Mouse (Mus musculus) frontal cortex, adult (tissue): ENCODE data around the gene Ap2s1.
"Not testable (repeated sequence)": the region's sequence is repeated elsewhere in the genome, so short reads cannot be mapped to it uniquely, and the experiment has no call there.

Source experiments
- ATAC-seq: cut with Nextera tagmentation; 2 replicates; pipeline ENCODE4 v1.9.2; 2017; ENCODE audit warnings: mild to moderate bottlenecking, moderate library complexity, mixed read lengths; ENCODE audit not compliant: low TSS enrichment

The Ap2s1 gene

GRCm38 (mm10) chr7:16738073-16738696 lies at the start of gene Ap2s1:
Ap2s1 (plus strand) TSS chr7:16738410.
- peak; percentile 98 for ATAC-seq

DNA sequence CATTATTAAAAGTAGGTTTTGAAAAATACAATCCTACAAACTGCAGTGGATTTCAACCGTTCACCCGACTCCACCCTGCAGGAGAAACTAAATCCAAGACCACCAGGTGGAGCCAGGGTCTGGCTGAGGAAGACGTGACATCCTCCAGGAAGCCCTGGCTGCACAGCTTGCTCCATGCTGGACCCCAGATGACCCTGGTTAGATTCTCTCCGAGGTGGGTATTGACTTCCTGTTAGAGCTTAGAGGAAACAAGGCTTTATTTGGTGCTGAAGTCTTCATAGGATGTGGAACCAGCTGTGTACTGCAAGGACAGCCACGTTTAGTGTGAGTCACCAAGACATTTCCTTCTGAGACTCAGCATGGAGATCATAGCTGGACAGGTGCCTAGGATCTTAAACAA lies 49.0 kb upstream of the Ap2s1 start:
- no peak for ATAC-seq

GRCm38 (mm10) chr7:16695025-16695424 lies 43.2 kb upstream of the Ap2s1 start:
- ATAC-seq, result no peak

GRCm38 (mm10) chr7:16699042-16699441 lies 39.2 kb upstream of the Ap2s1 start:
- no peak; the same call in 1 of the 2 replicates for ATAC-seq

DNA sequence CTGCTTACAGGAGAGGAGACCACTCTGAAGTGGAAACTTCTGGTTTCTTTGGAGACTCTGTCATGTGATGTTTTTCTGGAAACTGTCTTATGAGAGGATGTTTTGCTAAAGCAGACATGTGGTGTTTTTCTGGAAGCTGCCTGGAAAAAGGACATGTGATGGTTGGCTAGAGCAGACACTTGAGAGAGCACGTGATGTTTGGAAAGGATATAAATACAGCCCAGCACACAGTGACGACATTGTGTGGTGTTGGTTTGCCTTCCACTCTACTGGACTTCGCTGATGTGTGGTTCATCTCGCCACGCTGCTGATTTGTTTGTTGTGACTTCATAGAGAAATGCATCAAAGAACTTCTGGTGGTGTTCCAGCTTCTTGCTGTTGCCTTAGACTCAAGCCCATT lies 37.6 kb upstream of the Ap2s1 start:
- no peak for ATAC-seq

DNA sequence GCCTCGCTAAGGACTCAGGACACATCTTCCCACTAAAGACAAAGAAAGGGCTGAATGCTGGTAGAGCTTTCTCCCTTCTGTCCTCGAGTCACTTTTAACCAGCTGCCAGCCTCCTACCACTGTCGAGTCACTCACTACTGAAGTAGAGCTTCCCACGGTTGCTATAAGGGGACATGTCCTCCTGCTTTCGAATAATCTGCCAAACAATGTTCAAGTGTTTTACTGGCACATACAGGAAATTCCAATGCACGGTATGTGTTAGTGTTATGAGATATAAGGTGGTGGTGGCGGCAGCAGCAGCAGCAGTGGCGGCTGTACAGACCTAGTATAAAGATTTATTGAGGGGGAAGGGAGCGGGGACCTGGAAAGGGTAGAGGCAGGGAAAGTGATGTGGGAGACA lies 31.8 kb upstream of the Ap2s1 start:
- peak; percentile 99 for ATAC-seq

DNA sequence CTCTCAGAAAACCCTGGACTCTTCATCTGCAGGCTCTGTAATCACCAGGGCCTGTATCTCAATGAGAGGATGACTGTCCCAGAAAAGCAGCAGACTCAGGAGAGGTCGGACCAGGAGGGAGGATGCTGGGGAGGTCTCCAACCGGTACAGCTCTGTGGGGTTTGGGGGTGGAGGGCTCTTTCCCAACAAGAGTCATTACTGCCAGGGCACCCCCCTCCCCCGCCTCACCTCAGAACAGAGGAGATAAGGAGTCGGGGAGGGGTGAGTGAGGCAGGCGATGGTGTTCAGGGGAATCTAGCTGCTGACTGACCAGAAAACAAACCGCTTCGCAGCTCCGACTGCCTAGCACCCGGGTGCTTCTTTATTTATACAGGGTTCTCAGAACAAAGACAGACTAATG lies 30.0 kb upstream of the Ap2s1 start:
- no peak for ATAC-seq

DNA sequence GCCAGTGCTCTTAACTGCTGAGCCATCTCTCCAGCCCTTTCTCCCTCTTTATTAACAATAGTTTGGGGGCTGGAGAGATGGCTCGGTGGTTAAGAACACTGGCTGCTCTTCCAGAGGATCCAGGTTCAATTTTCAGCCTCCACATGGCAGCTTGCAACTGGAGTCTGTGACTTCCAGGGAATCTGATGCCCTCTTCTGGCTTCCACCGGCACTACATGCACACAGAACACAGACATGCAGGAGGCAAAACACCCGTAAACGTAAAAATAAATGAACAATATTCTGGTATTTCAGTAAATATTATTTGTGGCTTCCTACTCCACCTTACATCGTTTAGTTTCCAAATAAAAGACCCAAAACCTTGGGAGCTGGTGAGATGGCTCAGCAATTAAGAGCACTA lies 27.6 kb upstream of the Ap2s1 start:
- ATAC-seq, result no peak

DNA sequence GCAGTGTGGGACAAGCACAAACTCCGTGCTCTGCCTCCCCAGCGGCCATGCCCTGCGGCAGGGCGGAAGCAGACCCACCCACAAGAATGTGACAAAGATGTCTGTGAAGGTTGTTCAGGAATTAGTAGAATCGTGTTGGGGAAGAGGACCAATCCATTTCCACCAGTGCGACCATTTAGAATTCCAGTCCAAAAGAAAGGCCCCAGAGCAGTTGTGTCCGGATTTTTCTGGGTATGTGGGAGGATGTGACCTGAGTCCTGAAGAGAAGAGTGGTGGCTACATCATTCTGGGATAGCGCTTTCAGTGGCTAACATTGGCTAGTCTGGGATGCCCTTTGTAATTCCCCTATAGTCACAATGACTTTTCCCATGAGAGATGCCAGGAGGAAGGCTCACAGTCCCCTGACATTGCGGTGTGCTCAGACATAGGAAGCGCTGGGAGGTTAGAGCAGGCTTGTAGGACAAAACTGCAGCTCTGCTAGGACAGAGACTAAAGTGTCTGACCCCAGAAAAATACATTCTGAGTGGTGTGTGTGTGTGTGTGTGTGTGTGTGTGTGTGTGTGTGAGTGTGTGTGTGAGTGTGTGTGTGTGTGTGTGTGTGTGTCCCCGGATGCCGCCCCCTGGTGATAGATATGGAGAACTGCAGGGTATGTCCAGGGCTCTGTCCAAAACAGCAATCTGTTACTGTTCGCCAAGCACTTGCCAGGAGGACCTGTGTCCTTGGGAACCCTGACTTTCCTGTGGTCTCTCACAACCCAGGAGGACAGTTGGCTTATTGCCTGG lies 25.4 kb upstream of the Ap2s1 start:
- ATAC-seq, result no peak

DNA sequence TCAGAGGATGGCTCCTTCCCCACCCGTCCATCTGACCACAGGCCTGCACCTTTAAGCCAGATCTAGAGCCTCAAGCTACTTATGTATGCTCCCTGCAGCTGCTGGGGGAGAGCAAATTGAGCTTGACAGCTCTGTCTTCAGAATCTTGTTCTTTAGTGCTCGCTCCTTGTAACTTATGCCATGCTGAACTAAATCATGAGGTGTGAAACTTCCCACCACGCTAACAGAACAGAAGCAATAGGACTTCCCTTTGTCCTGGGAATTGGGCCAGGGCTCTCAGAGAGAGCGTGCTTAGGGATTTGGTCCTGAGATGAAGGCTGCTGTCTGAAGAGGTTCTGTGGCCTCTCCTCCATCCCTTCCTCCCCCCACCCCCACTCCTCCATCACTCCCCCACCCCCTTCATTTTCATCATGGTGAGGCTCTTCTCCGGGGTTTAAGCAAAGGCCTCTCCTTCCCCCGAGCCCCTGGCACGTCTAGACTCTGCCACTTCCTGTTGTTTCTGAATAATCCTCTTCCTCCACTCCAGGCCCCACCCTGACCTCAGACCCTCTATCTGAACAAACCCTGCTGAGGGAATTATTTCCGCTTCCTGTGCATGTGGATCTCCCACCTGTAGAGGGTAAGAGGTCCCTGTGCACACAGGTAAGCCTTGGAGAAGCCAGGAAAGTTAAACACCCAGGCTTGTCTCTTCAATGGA lies 21.6 kb upstream of the Ap2s1 start:
- ATAC-seq, result not testable (repeated sequence)

GRCm38 (mm10) chr7:16721629-16722028 lies 16.6 kb upstream of the Ap2s1 start, which contains the start of gene Ceacam9:
Ceacam9 (plus strand) TSS chr7:16721929.
- no peak for ATAC-seq

DNA sequence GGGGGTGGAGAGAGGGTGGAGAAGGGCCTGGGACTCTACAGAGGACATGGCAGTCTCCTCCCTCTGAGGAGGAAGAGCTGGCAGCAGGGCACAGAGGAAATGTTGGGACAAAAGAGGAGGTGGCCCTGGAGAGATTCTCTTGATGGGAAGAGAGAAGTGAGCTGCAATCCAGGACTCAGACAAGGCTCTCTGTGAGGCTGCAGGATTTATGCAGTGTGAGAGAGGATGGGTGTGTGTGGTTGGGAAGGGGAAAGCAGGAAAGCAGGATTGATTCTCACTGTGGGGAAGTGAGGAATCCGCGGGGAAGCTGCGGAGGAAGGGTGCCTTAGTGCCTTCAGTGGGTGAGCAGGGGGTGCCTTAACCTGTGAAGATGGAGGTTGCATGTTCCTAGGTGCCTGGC lies 15.7 kb upstream of the Ap2s1 start:
- ATAC-seq, result peak; percentile 95

DNA sequence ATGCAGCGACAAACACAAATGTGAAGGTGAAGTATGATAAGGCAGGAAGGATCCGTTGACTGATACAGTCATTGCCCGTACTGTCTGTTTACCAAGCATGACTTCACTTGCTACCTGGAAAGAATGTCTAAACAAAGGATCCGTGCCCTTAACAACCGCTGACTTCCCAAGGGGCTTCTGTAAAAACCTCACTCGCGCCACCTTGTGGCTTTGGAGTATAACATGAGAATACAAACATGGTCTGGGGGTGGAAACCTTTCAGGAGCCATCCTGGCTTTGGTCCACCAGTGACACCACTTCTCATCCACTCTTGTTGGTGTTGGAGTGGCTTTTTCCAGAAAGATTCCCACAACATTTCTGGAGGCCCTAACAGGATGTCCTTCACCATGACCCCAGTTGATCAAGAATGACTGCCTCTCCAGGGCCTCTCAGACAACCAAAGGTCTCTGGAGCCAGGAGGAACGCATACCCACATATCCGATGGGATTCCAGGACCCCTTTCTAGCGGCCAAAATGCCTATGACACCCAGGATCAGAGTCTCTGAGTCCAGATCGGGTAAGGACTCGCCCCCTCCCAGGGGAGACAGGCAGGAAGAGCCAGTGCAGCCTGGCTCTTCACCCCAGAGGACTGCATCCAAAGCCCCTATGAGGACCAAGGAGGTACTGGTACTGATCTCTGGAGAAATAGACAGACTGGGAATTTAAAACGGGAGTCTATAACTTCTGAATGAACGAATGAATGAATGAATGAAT lies 9.4 kb upstream of the Ap2s1 start:
- ATAC-seq, result peak; percentile 52; the same call in 1 of the 2 replicates

DNA sequence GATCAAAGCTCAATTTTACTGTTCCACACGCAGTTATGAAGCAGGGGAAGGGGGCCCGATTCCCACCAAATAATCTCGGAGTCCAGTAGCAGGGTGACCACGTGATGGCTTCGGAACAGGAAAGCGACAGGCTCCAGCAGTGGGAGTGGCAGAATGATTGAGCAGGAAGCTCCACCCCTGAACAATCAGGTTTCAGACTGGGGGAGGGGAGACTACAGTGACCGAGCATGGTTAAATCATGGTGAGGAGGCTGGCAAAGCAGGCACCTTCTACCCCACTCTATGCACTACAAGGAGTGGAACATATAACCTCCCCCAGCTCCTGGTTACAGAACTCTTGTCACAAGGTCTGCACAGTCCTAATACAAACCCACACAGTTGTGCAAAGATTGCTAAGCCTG lies 8.6 kb upstream of the Ap2s1 start:
- ATAC-seq, result peak; percentile 44; the same call in 1 of the 2 replicates

- no peak for ATAC-seq
These were observed 7.4 kb upstream of the Ap2s1 start for GRCm38 (mm10) chr7:16730791-16731190.

DNA sequence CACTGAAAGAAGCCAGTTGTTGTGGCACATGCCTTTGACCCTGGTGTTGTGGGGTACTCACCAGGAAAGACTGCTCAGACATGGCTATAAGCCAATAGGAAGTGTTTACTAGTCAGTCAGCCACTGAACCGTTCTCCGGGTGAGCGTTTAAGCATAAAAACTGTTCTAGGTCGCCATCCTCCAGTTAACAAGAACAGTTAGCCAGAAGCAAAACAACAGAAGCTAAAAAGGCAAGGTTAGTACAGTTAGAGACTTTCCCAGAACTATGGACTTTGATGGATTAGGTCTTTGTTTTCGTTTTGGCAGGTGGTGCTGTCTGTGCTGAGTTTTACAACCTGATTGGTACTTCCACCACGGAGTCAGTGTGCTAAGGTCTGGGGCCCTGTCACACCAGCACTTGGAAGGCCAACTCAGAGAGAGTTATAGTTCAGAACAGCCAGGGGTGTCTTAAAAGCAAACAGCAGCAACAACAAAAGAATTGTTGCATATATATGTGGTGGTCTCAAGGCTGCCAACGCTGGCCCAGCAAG lies 6.3 kb upstream of the Ap2s1 start:
- ATAC-seq, result no peak

GRCm38 (mm10) chr7:16737606-16738072 lies 571 bp upstream of the Ap2s1 start:
- no peak for ATAC-seq

DNA sequence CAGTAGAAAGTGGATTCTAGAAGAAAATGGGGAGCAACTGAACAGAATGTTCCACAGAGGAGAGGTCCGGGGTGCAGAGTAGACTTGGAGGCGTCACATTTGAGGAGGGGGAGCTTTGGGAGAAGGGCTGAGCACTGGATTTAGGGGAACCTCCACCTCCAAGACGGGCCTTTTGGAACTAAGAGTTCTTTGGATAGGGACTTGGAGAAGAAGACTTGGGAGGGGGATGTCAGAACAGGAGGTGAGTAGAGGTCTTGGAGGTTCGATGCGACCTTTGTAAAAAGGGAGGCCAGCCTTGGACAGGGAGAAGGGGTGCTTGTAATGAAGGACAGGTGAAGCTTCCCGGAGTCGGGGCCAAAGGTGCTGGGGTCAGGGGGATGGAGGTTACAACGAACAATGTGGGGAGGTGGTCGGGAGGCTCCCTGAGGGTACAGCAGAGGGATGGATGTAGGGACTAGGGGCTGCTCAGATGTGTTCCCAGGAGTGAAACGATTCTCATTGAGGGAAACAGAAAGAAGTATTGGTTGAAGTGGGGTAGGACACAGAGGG lies 920 bp downstream of the Ap2s1 start:
- no peak for ATAC-seq

DNA sequence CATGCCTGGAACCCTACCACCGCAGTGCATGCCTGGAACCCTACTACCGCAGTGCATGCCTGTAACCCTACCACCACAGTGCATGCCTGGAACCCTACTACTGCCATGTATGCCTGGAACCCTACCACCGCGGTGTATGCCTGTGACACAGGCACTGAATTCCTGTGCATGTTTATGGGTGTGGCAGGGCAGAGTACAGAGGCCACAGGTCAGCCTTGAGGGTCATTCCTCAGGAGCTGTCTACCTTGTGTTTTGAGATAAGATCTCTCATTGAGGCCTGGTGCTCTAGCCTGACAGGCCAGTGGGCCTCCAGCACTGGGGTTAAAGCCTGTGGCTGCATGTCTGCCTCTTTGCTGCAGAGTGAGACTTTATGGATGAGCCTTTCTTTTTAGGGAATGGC lies 7.2 kb downstream of the Ap2s1 start:
- ATAC-seq, result no peak

DNA sequence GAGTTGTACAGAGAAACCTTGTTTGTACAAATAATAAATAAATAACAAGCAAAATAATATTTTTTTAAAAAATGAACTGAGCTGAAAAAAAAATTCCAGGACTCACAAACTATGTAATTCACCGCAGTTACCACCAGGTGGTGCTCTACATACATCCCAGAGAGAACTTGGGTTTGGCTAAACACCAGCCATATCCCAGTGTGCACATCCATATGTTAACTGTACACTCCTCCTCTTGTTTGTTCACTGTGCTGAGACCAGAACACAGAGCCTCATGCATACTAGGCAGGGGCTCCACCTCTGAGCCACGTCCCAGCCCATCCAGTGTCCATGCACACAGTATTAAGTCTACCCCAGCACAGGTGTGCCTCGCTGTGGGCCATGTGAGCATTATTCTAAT lies 7.9 kb downstream of the Ap2s1 start:
- ATAC-seq, result peak; percentile 44; the same call in 1 of the 2 replicates

DNA sequence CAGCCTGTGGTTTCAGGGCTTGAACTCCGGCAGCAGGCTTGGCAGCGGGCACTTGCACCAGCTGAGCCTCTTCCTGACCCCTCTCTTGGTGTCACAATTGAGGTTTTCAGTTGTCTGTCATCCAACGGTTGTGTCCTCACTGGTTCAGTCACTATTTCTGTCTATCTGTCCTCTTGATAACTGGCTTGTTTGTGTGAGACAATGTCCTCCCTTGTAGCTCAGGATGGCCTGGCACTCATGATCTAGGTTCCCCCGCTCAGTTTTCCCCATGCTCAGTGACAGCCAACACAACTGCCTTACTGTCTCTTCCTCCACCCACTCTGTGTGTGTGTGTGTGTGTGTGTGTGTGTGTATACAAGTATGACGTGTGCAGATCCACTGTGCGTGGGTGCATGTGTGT lies 9.4 kb downstream of the Ap2s1 start:
- ATAC-seq, result no peak
